Mouse (Mus musculus) embryonic facial prominence, embryonic 15.5 days (tissue): ENCODE measurements around the gene Aadac. TPM values are rescaled to one million over a fixed set of nuclear protein-coding genes. Genes with fewer than 3 reads are reported as not detected.

ENCODE experiments used
- ATAC-seq: fragments of 200-750 bp; cut with Nextera tagmentation; 2 replicates; pipeline ENCODE4 v1.8.0; 2017; ENCODE audit warnings: low read depth, moderate TSS enrichment; ENCODE audit not compliant: insufficient number of reproducible peaks, low FRiP score, low TSS enrichment
- H3K27ac ChIP-seq: fragments of 300-500 bp; sonication (generic); replicated peaks from 2 replicates; pipeline ENCODE4 v1.5.1; 2015; ENCODE audit warnings: mild to moderate bottlenecking, inconsistent platforms
- H3K27me3 ChIP-seq: fragments of 300-500 bp; sonication (generic); 2 replicates; pipeline ENCODE4 v1.6.1; 2015; ENCODE audit warnings: inconsistent platforms
- H3K36me3 ChIP-seq: fragments of 300-500 bp; sonication (generic); 2 replicates; pipeline ENCODE4 v1.6.1; 2015; ENCODE audit warnings: mild to moderate bottlenecking, inconsistent platforms
- H3K4me1 ChIP-seq: fragments of 300-500 bp; sonication (generic); 2 replicates; pipeline ENCODE4 v1.6.1; 2015; ENCODE audit warnings: inconsistent platforms
- H3K4me2 ChIP-seq: fragments of 300-500 bp; sonication (generic); replicated peaks from 2 replicates; pipeline ENCODE4 v1.6.1; 2015; ENCODE audit warnings: mild to moderate bottlenecking, inconsistent platforms
- H3K4me3 ChIP-seq: fragments of 300-500 bp; sonication (generic); replicated peaks from 2 replicates; pipeline ENCODE4 v1.5.1; 2015; ENCODE audit warnings: mild to moderate bottlenecking, inconsistent platforms
- H3K9ac ChIP-seq: fragments of 300-500 bp; sonication (generic); 2 replicates; pipeline ENCODE4 v1.6.1; 2015; ENCODE audit warnings: inconsistent platforms
- H3K9me3 ChIP-seq: fragments of 300-500 bp; sonication (generic); replicated peaks from 2 replicates; pipeline ENCODE4 v1.6.1; 2016; ENCODE audit warnings: inconsistent platforms
- WGBS: fragments of 180-500 bp; shearing (Covaris S2); methylation state at CpG from one replicate; pipeline ENCODE4 v1.1.7; 2015; 5-methylcytosine and 5-hydroxymethylcytosine counted together
- polyA plus RNA-seq: library from polyadenylated mRNA; unstranded; fragments of >200 nt; fragmentation: Nextera tagmentation; extraction: Ambion mirVana; gene quantifications from 2 replicates; pipeline ENCODE4 v1.2.1, GENCODE M21; 2015

Aadac gene
- polyA plus RNA-seq, 1 experiment from 2014 or later = 0.99 TPM

- H3K36me3 ChIP-seq = no peaks in the 10 kb centered on the region
- H3K9ac ChIP-seq = no peak overlapping the region
- H3K4me1 ChIP-seq = 0 out of 2 replicates have a peak, but pooled peaks cover 3% of the 10 kb centered on the region
- no peak overlapping the region for H3K4me2 ChIP-seq
- H3K9me3 ChIP-seq = no peaks in the 10 kb centered on the region
- H3K4me3 ChIP-seq = no peak overlapping the region
- H3K27me3 ChIP-seq = no peaks in the 10 kb centered on the region
- WGBS = 53% methylated on average over 4 of the region's 4 CpGs
- no peak for ATAC-seq
- no peak overlapping the region for H3K27ac ChIP-seq
These were observed 55.1 kb downstream of the Aadac start for GRCm38 (mm10) chr3:60080572-60080971.

- H3K4me3 ChIP-seq = no peak within 1 kb of the TSS
- H3K27me3 ChIP-seq = no peaks in the 10 kb centered on the region
- H3K27ac ChIP-seq = no peak within 1 kb of the TSS
- H3K4me1 ChIP-seq = 0 out of 2 replicates have a peak, but pooled peaks cover 3% of the 10 kb centered on the region
- H3K36me3 ChIP-seq = no peaks in the 10 kb centered on the region
- H3K9me3 ChIP-seq = no peaks in the 10 kb centered on the region
- 65% methylated on average over 4 of the region's 4 CpGs for WGBS
- no peak within 1 kb of the TSS for H3K4me2 ChIP-seq
- no peak for ATAC-seq
- no peak within 1 kb of the TSS for H3K9ac ChIP-seq
These were observed 56.1 kb downstream of the Aadac start, which contains the start of gene Sucnr1 for GRCm38 (mm10) chr3:60081648-60082047. Gene Sucnr1, plus strand, starts transcription at chr3:60081869.

- Histone ChIP-seq H3K4me3 (no peak overlapping the region), H3K27ac (no peak overlapping the region), H3K27me3 (no peaks in the 10 kb centered on the region), H3K9me3 (no peaks in the 10 kb centered on the region), H3K9ac (no peak overlapping the region), H3K36me3 (no peaks in the 10 kb centered on the region), H3K4me2 (no peak overlapping the region), H3K4me1 (0 out of 2 replicates have a peak, but pooled peaks cover 3% of the 10 kb centered on the region)
- no peak for ATAC-seq
- WGBS = 83% methylated on average over 3 of the region's 3 CpGs
These were observed 57.2 kb downstream of the Aadac start for GRCm38 (mm10) chr3:60082746-60083145.

- H3K36me3 ChIP-seq = no peaks in the 10 kb centered on the region
- H3K27ac ChIP-seq = no peak overlapping the region
- H3K9me3 ChIP-seq = no peaks in the 10 kb centered on the region
- no peak overlapping the region for H3K4me2 ChIP-seq
- H3K27me3 ChIP-seq = no peaks in the 10 kb centered on the region
- no peaks in the 10 kb centered on the region for H3K4me1 ChIP-seq
- ATAC-seq = no peak
- H3K9ac ChIP-seq = no peak overlapping the region
- WGBS = 79% methylated on average over 2 of the region's 2 CpGs
- H3K4me3 ChIP-seq = no peak overlapping the region
These were observed 60.2 kb downstream of the Aadac start for GRCm38 (mm10) chr3:60085729-60086128.

Other genes with a start within 250 kb of the Aadac start
- gene Gm8298, start 164.7 kb upstream of the Aadac start, polyA plus RNA-seq = not detected in 2 replicates
- gene C130079G13Rik, start 100.5 kb upstream of the Aadac start, polyA plus RNA-seq = 2.8 and 3.1 TPM in 2 replicates
- 3.5 and 3.6 TPM in 2 replicates for gene Aadacl2, start 19.0 kb upstream of the Aadac start, polyA plus RNA-seq
- gene Sucnr1, start 56.2 kb downstream of the Aadac start, polyA plus RNA-seq = 0.93 and 1.0 TPM in 2 replicates